Mouse (Mus musculus) brain, embryonic 14.5 days (tissue): ENCODE data around the gene Rftn1.

Experiments used
- CTCF ChIP-seq: fragments of 200-500 bp; IDR thresholded peaks from 2 replicates; pipeline ENCODE4 v1.5.1; 2012; ENCODE audit warnings: inconsistent platforms, mild to moderate bottlenecking, moderate library complexity, borderline replicate concordance; ENCODE audit not compliant: insufficient read depth, insufficient read length; ENCODE audit errors: extremely low read depth
- POLR2A ChIP-seq: fragments of 200-500 bp; IDR thresholded peaks from 2 replicates; pipeline ENCODE4 v1.6.1; 2012; ENCODE audit warnings: mild to moderate bottlenecking, inconsistent platforms, borderline replicate concordance; ENCODE audit not compliant: poor library complexity, insufficient read depth, insufficient read length, severe bottlenecking; ENCODE audit errors: extremely low read depth

GRCm38 (mm10) chr17:50094596-50094995, 95.9 kb downstream of the Rftn1 start:
- TF ChIP-seq CTCF (no peak), POLR2A (no peak)
